Mouse (Mus musculus): Measurements from ENCODE around the gene A830031A19Rik. TPM values are rescaled to one million over a fixed set of nuclear protein-coding genes. Genes with fewer than 3 reads are reported as not detected.
A peak's percentile ranks its signal among the peaks of the same experiment; 100 is the strongest.

Gene A830031A19Rik
- total and polyA plus RNA-seq, 3 experiments: not detected

DNA sequence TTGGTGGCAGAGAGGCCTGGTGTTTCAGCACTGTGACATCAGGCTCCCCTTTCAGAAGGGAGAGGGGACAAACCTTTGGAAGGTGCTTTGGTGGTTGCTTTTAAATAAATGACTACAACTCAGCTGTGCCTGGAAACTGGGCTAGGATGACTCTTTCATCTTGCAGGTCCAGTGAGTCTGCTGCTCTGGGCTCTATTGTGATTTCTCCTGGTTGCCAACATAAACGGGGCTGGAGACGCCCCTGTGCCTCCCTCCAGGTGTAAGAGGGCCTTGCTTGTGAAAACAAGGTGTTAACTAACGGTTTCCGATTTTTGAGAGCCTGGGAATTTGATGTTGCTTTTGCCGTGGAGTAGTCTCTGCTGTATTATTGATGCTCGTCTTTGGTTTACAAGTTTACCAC lies 21.6 kb upstream of the A830031A19Rik start:
- peaks cover 83% of the 10 kb centered on the region for H3K79me2 ChIP-seq (ENCODE audit: control insufficient read depth, insufficient read depth, low read length, poor library complexity)
- peaks cover 49 to 52% of the 10 kb centered on the region in 2 experiments for H3K4me1 ChIP-seq (ENCODE audit: control insufficient read depth in 1 of 2, insufficient read depth in 2 of 2, low read length in 2 of 2)
- peak overlapping the region; percentile 12; the same call in 1 of the 2 replicates for H3K27ac ChIP-seq (ENCODE audit: control insufficient read depth, low read depth, low read length)
- no peak for DNase-seq (ENCODE audit: low read depth, low spot score)
- H3K36me3 ChIP-seq (ENCODE audit: control insufficient read depth in 1 of 2, insufficient read depth in 2 of 2, low read length in 2 of 2): peaks cover 37 to 86% of the 10 kb centered on the region in 2 experiments
- H3K9me3 ChIP-seq (replicated peaks; ENCODE audit: insufficient read depth, low read length): no peaks in the 10 kb centered on the region
- no peak overlapping the region for H3K4me3 ChIP-seq (ENCODE audit: control insufficient read depth in 1 of 2, insufficient read depth in 1 of 2, low read depth in 2 of 2, low read length in 2 of 2)
- H3K9ac ChIP-seq (ENCODE audit: control insufficient read depth, low read depth, low read length, poor library complexity, severe bottlenecking): no peak overlapping the region
- TF ChIP-seq ZMIZ1 (IDR thresholded peaks at IDR 0.05; ENCODE audit: low read depth, low read length): no peak
- TF ChIP-seq MAZ (IDR thresholded peaks at IDR 0.05; ENCODE audit: low read depth, low read length): no peak
- no peak for TF ChIP-seq TBP (IDR thresholded peaks at IDR 0.05; ENCODE audit: low read depth, low read length)
- no peak for TF ChIP-seq NELFE (IDR thresholded peaks at IDR 0.05; ENCODE audit: low read depth, low read length)
- TF ChIP-seq MXI1 (IDR thresholded peaks at IDR 0.05; ENCODE audit: low read depth, low read length): no peak
- TF ChIP-seq SMC3 (IDR thresholded peaks at IDR 0.05; ENCODE audit: low read depth, low read length): no peak
- no peaks in the 10 kb centered on the region for H3K27me3 ChIP-seq (ENCODE audit: control insufficient read depth in 1 of 2, insufficient read depth in 2 of 2, low read length in 2 of 2)

DNA sequence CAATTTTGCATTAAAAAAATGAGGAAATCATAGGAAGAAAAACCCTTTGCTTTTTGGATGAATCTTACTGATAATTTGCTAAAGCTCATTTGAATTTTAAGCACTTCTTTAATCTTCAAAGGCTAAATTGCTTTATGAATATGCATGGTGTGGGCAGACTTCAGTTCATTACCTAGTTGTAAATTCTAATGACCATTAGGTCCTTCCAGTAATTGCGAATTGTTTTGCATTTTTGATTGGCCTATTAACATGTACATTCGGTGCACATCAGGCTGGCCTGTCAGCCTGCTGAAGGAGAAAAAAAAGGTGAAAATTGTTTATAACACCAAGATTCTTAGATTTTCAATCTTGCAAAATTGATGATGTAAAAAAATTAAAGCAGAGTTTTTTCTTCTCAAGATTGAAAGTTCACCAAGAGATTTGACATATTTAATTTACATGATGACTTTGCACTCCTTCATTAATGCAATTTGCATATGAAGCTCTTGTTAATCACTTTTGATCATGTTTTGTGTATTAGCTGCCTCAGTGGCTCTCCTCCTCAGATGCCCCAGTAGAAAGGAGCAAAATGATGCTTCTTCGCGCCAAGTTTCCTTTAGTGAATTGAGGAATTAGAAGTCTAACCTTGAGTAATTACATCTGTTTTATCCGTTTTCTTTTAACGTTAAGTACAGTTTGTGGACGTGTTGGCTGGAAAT lies 21.0 kb upstream of the A830031A19Rik start:
- H3K27ac ChIP-seq (ENCODE audit: control insufficient read depth, low read depth, low read length): 0 out of 2 replicates have a peak overlapping the region, but pooled peaks have one; percentile 17

DNA sequence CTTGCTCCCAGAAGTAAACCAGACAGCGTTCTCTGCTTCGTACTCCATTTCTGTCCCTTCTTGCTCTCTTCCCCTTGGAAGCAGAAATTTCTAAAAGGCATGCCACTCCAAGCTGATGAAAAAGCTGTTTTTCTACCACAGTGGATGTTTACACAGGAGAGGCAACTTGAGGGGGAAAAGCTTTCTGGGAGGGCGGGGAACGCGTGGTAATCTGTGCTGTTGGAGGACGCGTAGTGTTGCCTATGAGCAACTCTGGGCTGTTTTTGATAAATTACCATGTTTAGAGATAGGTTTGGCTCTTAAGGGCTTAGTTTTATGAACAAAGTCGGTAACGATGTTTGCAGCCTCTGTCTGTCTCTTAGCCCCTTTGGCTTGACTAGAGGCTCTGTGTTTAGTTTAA lies 20.4 kb upstream of the A830031A19Rik start:
- no peaks in the 10 kb centered on the region for H3K9me3 ChIP-seq (replicated peaks; ENCODE audit: insufficient read depth, low read length)
- no peaks in the 10 kb centered on the region for H3K27me3 ChIP-seq (ENCODE audit: control insufficient read depth in 1 of 2, insufficient read depth in 2 of 2, low read length in 2 of 2)
- TF ChIP-seq TAL1 (IDR thresholded peaks at IDR 0.05; ENCODE audit: low read length) (no peak), BHLHE40 (IDR thresholded peaks at IDR 0.05; ENCODE audit: borderline replicate concordance, low read depth, low read length) (no peak), POLR2AphosphoS2 (IDR thresholded peaks at IDR 0.05; ENCODE audit: low read length) (no peak), TCF12 (IDR thresholded peaks at IDR 0.05; ENCODE audit: low read depth, low read length) (no peak), UBTF (IDR thresholded peaks at IDR 0.05; ENCODE audit: borderline replicate concordance, insufficient read depth, low read depth, low read length) (no peak), POLR2A (IDR thresholded peaks at IDR 0.05; ENCODE audit: control insufficient read depth in 1 of 2, insufficient read depth in 1 of 2, low read depth in 1 of 2, low read length in 2 of 2, poor library complexity in 1 of 2) (peak in 1 of 2 experiments; percentile 39; a peak in 1 of 4 replicates), ZKSCAN1 (IDR thresholded peaks at IDR 0.05; ENCODE audit: low read depth, low read length) (no peak), SIN3A (IDR thresholded peaks at IDR 0.05; ENCODE audit: low read length) (peak; percentile 7; the same call in 1 of the 2 replicates), CHD1 (IDR thresholded peaks at IDR 0.05; ENCODE audit: low read depth, low read length) (0 out of 2 replicates have a peak, but pooled peaks have one; percentile 13), JUND (IDR thresholded peaks at IDR 0.05; ENCODE audit: low read depth, low read length) (no peak), MAFK (IDR thresholded peaks at IDR 0.05; ENCODE audit: borderline replicate concordance, low read depth, low read length) (no peak)
- H3K79me2 ChIP-seq (ENCODE audit: control insufficient read depth, insufficient read depth, low read length, poor library complexity): peaks cover 80% of the 10 kb centered on the region
- peaks cover 45 to 76% of the 10 kb centered on the region in 2 experiments for H3K36me3 ChIP-seq (ENCODE audit: control insufficient read depth in 1 of 2, insufficient read depth in 2 of 2, low read length in 2 of 2)
- DNase-seq (ENCODE audit: low read depth, low spot score): no peak
- H3K4me1 ChIP-seq (ENCODE audit: control insufficient read depth in 1 of 2, insufficient read depth in 2 of 2, low read length in 2 of 2): peaks cover 39 to 40% of the 10 kb centered on the region in 2 experiments
- H3K9ac ChIP-seq (ENCODE audit: control insufficient read depth, low read depth, low read length, poor library complexity, severe bottlenecking): no peak overlapping the region
- no peak overlapping the region for H3K4me3 ChIP-seq (ENCODE audit: control insufficient read depth in 1 of 2, insufficient read depth in 1 of 2, low read depth in 2 of 2, low read length in 2 of 2)
- no peak overlapping the region for H3K27ac ChIP-seq (ENCODE audit: control insufficient read depth, low read depth, low read length)

More for the DNA sequence above, 21.0 kb upstream of the A830031A19Rik start:
- peaks cover 81% of the 10 kb centered on the region for H3K79me2 ChIP-seq (ENCODE audit: control insufficient read depth, insufficient read depth, low read length, poor library complexity)
- no peaks in the 10 kb centered on the region for H3K9me3 ChIP-seq (replicated peaks; ENCODE audit: insufficient read depth, low read length)
- no peak overlapping the region for H3K4me3 ChIP-seq (ENCODE audit: control insufficient read depth in 1 of 2, insufficient read depth in 1 of 2, low read depth in 2 of 2, low read length in 2 of 2)
- peaks cover 40 to 82% of the 10 kb centered on the region in 2 experiments for H3K36me3 ChIP-seq (ENCODE audit: control insufficient read depth in 1 of 2, insufficient read depth in 2 of 2, low read length in 2 of 2)
- H3K9ac ChIP-seq (ENCODE audit: control insufficient read depth, low read depth, low read length, poor library complexity, severe bottlenecking): no peak overlapping the region
- H3K4me1 ChIP-seq (ENCODE audit: control insufficient read depth in 1 of 2, insufficient read depth in 2 of 2, low read length in 2 of 2): peaks cover 42 to 45% of the 10 kb centered on the region in 2 experiments
- no peaks in the 10 kb centered on the region for H3K27me3 ChIP-seq (ENCODE audit: control insufficient read depth in 1 of 2, insufficient read depth in 2 of 2, low read length in 2 of 2)
- no peak for DNase-seq (ENCODE audit: low read depth, low spot score)
- TF ChIP-seq JUND (IDR thresholded peaks at IDR 0.05; ENCODE audit: low read depth, low read length) (no peak), MAX (IDR thresholded peaks at IDR 0.05; ENCODE audit: low read length) (no peak), BHLHE40 (IDR thresholded peaks at IDR 0.05; ENCODE audit: borderline replicate concordance, low read depth, low read length) (no peak), ZNF384 (IDR thresholded peaks at IDR 0.05; ENCODE audit: low read depth, low read length) (no peak), CTCF (IDR thresholded peaks at IDR 0.05 in 2 of 3, conservative IDR thresholded peaks at IDR 0.05 in 1 of 3; ENCODE audit: control insufficient read depth in 1 of 3, insufficient read depth in 1 of 3, low read depth in 2 of 3, low read length in 3 of 3, poor library complexity in 1 of 3, severe bottlenecking in 1 of 3) (no peak), ZMIZ1 (IDR thresholded peaks at IDR 0.05; ENCODE audit: low read depth, low read length) (peak; percentile 38; the same call in 1 of the 2 replicates), ZC3H11A (IDR thresholded peaks at IDR 0.05; ENCODE audit: low read depth, low read length) (no peak), TBP (IDR thresholded peaks at IDR 0.05; ENCODE audit: low read depth, low read length) (no peak), TCF12 (IDR thresholded peaks at IDR 0.05; ENCODE audit: low read depth, low read length) (no peak), EP300 (IDR thresholded peaks at IDR 0.05; ENCODE audit: low read depth in 1 of 2, low read length in 2 of 2) (peak in 1 of 2 experiments; percentile 26; a peak in 1 of 4 replicates), SMC3 (IDR thresholded peaks at IDR 0.05; ENCODE audit: low read depth, low read length) (no peak), ZKSCAN1 (IDR thresholded peaks at IDR 0.05; ENCODE audit: low read depth, low read length) (no peak), USF1 (IDR thresholded peaks at IDR 0.05; ENCODE audit: low read depth, low read length) (no peak), NELFE (IDR thresholded peaks at IDR 0.05; ENCODE audit: low read depth, low read length) (no peak), E2F4 (IDR thresholded peaks at IDR 0.05; ENCODE audit: borderline replicate concordance, low read depth, low read length) (no peak)

Data from MEL (cell line).